Mouse (Mus musculus) kidney, postnatal 25 days (tissue): ENCODE results near the gene Rbm38.

ENCODE experiments used
- DNase-seq, 2 experiments: peaks; one replicate each; pipeline ENCODE4 v3.0.0; 2021; ENCODE audit warnings: mixed read lengths in 2 of 2

Gene Rbm38

DNA sequence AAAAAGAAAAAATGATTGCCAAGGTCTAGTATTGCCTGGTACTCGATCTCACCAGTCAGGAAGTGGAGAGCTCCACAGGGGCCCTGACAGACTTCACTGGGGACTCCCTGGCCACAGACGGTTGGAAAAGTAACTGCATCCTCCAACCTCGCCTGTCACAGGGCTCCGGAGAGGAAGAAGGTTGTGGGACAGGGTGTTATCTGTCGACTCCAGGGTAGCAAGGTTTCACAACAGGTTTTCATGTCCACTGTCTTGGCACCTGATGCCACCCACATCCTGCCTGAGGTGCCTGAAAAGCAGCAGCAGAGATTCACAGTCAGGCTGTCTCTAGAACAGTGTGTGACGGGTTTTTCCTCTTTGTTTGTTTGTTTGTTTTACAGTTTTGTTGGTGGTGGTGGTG, 2.4 kb upstream of the Rbm38 start:
- DNase-seq = no peak

DNA sequence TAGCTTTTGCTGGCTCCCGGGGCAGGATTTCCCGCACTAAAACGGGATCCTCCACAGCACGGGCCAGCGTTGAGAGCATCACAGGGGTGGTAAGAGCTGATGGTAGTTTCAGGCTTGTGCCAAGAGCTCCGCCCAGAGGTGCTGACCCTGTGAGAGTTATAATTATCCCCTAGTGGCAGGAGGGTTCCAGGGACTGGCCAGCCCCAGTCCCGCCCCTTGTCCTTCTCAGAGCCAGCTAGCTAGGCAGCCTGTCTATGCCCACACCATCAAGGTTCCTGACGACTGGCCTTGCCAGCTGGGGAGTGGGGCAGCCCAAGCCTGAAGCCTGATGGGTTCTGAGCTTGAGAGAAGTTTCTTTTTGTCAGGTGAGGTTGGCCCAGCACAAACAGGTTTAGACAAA, 1.7 kb upstream of the Rbm38 start:
- peak; percentile 33 to 69 for DNase-seq

DNA sequence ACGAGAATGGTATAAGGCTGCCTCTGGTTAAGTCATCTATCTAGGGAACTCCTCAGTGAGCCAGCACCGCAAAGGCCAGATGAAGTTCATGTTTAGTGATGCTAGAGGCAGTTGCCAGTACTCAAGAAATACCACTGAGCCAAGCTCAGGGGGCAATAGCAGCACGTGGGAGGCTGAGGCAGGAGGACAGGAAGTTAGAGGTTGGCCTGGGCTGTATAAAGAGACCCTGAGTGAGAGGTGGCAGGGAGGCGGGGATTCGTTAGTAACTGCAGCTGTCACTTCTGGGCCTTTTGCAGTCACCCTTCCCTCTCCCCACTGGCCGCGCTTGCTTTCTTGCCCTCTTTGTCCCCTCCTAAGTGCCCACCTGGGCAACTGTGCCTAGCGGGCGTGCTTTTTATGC, 976 bp upstream of the Rbm38 start:
- DNase-seq = no peak

DNA sequence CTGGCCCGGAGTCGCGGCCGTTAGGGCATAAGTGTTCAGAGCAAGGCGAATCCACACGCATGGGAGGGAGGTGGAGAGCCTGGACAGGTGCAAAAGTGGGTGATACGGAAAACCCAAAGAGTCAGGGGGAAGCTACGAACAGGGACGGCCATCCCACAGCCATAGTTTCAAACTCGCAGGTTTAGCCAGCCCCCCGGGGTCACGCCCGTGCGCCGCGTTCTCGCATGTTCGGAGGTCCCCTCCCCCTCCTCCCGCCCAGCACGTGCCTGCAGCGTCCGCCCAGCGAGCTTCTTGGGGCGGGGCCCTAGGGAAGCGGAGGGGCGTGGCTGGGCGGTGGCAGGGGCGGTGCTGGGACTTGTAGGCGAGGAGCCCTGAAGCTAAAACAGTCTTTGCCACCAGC, 508 bp upstream of the Rbm38 start:
- peak; percentile 94 to 95 for DNase-seq

DNA sequence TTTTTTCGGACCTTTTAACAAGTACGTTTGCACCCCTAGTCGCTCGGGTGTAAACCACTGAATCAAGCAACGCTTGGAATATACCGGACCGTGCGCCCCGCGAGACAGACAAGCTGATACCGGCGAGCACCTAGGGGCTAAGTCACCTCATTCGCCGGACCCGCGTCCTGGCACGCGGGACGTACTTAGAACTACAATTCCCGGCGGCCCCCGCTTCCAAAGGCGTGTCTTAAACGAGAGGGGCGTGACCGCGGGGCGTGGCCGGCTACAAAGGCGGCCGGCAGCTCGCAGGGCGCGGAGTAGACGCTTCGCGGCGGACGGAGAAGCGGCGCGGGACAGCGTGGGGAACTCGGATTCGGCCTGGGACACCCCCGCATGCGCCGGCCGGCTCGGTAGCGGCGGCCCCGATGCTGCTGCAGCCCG, 1.3 kb downstream of the Rbm38 start:
- DNase-seq = peak; percentile 95 to 97

DNA sequence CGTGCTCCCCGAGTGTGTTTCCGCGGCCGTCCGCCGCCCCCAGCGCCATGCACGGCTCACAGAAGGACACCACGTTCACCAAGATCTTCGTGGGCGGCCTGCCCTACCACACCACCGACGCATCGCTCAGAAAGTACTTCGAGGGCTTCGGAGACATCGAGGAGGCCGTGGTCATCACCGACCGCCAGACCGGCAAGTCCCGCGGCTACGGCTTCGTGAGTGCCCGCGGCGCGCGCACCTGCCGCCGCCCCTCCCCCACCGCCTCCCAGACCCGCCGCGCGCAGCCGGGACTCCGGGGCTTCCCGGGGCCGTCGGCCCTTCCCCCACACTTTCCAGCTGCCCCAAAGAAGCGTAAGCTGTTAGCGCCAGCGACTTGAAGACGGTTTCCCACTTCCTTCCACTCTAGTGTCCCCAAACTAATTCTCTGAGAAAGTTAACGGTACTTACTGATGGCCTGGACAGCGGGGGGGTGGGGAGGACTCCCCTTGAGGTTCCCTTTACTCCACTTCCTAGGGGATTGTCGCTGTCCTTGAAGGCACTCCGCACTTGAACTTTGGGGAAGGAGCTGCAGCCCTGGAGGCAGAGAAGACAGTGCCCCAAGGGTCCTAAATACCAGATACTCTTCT, 1.9 kb downstream of the Rbm38 start:
- peak; percentile 22 to 51 for DNase-seq

DNA sequence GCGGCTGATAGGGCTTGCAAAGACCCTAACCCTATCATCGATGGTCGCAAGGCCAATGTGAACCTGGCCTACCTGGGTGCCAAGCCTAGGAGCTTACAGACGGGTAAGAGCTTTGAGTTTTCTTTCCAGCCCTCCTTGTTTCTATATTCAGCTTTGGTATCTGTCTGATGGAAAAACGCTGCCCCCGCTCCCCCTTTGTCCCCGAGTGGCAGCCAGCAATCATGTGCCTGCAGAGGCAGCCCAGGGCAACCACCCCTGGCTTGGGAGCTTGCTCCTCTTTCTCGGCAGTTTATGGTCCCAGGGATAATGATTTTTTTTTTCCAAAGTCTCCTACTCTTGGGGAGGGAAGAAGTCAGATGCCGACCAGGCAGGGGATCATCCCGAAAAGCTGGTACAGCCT, 2.5 kb downstream of the Rbm38 start:
- DNase-seq = no peak

DNA sequence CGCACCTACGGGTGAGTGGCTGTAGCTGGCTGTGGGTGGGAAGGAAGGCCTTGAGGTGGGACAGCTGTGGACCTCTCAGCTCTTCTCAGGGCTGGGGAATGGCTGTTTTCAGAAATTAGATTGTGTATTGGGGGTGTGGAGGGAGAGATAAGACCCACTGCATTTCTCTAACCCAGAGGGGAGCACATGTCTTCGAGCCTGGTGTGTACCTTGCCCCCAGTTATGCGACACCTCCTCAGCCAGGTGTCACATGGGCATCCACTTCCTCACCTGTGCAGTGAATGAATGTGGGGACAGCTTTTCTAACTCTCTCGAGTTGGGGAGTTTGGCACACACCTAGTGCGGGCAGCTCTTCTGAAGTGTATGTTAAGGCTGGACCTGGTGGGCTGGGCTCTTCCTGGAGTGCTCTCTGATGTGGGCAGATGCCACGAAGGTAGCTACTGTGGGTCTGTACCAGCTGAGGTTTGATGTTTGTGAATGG, 3.1 kb downstream of the Rbm38 start:
- DNase-seq = no peak

DNA sequence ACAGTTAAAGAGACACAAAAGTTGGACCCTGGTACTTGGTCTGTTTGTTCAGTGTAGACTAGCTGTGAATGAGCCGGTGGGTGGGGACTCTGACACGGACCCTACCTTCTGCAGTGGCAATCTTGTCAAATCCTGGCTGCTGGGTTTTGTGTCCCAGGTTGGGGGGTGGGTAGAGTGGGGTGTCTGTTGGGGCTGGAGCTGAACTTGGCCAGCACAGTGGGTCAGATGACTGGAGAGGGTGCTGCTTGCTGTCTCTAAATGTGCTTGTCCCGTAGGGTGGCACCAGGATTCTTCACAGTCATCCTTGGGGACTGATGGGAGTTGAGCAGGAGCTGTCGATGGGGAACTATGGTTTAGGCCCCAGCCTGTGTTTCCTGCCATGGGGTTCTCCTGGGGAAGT, 3.7 kb downstream of the Rbm38 start:
- no peak for DNase-seq

DNA sequence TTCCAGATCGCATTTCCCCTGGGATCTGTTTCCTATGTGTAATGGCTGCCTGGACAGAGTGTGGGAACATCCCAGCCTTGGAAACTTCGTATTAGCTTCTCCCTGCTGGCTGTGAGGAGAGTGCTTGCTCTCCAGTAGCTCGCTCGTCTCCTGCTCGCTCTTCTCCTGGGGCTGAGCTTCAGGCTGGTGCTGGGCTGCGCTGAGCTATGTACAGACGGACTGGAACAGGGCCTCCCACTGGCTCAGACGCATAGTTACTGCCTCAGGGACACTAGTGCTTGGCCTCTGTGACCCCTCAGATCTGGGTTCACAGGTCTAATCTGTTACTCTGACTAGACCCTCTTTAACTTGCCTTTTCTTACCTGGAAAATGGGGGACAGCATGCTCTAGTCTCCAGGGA, 4.1 kb downstream of the Rbm38 start:
- no peak for DNase-seq

- DNase-seq = no peak
These were observed 4.6 kb downstream of the Rbm38 start for GRCm38 (mm10) chr2:173024938-173025337.

DNA sequence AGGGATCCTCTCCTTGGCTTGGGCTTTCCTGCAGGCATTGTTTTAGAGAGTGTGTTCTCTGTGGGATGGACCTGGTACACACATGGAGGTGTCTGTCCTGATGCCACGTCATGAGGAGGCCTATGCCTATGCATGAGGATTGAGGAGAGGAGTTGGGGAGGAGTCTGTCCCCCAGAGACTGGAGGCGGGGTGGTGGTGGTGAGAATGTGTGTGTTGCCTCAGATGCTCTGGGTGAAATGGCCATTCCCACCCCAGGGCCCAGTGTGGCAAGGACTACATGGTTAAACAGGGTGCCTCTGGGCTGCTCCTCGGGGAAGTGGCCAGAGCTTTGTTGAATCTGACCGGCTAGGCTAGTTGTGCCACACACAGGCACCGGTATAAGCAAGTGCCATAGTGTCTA, 6.0 kb downstream of the Rbm38 start:
- no peak for DNase-seq

- DNase-seq = no peak
These were observed 6.4 kb downstream of the Rbm38 start for GRCm38 (mm10) chr2:173026688-173027131.

DNA sequence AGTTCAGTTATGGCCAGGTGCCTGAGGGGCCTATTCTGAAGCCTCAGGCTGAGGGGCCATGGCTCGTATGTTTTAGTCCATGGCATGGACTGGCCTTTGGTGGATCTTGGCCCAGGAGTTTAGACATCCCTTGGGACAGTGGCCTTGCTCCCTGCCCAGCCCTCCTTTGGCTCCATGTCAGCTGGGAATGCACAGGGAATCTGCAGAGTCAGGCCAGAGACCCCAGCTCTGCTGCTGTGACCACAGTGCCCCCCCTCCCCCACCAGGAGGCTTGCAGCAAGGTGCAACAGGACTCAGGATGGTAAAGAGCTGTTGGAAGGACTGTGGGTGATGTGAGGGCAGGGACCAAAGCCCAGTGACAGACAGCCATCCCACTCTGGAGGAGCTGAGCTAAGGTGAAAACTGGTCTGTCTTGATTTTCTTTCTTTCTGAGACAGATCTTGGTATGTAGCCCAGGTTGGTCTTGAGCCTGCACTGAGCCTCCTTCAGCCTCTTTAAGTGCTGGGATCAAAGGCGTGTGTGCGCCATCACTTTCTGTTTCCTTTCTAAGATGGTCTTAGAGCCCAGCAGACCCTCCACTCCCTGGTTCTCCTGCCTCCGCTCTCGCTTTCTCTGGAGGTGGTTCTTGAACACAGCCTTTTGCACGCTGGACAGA, 7.0 kb downstream of the Rbm38 start:
- DNase-seq = no peak

DNA sequence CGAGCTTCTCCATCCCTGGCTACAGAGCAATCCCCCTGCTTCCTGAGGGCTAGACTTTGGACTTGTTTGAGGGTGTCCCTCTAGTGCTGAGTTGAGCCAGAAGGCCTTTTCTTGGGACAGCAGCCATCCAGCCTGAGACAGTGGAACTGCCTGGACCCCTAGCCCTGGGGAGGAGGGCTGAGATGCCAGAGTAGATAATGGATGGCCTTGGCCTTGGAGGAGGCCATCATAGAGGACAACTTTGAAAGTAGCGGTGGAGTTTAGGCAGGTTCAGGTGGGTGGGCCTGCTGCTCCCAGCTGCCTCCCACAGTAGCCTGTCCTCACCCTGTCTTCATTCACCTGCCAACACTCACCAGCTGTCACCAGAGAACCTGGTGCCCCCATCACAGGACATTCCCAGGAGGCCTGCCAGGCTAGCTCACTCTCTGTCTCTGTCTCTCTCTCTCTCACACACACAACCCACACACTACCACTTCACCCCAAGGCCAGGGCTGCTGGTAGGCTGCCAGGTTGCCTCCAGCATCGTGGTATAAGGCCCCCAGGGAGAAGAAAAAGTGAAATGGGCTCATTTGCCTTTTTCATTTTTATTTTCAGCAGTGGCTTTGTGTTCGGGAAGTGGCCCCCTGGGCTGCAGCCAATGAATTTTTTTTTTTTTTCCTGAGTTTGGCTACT, 7.7 kb downstream of the Rbm38 start:
- DNase-seq = no peak

DNA sequence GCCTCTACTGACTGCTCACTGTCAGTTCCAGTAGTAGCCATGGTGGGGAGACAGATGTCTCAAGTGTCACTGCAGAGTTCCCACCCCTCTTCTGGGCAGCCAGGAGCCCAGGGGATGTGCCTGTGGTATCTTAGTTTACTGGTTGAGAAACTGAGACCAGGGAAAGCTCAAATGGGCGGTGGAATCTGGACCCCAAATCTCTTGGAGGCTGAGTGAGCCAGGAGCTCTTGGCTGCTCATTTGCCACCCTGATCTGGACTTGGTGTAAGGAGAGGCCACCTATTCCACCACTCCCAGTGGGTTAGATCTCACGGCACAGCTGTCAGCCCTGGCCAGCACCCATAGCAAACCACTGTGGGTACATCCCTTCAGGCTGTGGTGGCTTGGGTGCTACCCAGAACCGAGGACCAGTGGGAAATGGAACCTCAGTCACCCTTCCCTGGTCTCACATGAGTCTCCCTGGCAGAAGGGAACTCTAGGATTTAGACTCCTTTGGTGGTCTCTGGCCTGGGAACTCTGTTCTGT, 8.3 kb downstream of the Rbm38 start:
- DNase-seq = no peak

DNA sequence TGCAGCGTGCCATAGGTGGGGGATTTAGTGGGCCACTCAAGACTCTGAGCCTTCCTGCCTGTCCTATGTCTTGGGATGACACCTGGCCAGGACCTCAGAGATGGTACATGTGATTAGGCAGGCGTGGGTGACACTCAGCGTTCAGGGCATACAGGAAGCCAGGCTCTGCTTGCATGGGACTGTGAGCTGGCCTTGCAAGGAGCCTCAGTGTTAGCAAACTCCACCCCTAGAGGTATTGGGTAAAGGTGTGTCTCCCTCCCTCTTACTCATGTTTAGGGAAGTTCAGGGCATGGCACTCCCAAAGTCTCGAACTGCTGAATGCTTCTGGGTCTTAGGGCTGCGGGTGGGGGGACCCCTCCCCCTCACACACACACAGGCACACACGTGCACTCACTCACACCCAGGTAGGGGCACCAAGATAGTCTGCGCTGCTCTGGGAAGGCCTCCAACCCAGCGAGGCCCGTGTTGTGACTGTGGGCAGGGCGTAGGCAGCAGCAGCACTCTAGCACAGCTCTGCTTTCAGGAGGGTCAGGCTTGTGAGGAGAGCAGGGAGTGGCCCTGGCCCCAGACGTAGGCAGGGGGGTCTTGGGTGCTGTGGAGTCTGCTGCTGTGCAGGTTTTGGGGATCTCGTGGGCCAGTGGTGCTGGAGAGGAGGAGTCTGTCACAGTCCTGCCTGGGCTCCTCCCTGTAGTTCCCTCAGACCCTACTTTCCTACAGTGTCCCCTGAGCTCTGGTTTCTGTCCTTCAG, 10.5 kb downstream of the Rbm38 start:
- no peak for DNase-seq

DNA sequence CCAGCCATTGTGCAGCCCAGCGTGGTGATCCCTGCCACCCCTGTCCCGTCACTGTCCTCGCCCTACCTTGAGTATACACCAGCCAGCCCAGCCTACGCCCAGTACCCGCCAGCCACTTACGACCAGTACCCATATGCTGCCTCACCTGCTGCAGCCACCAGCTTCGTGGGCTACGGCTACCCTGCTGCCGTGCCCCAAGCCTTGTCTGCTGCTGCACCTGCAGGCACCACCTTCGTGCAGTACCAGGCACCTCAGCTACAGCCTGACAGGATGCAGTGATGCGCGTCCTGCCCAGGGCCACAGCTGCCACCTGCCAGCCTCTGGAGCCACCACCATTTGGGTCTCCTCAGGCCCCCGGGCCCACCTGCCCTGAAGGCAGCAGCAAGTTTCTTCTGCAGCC, 13.2 kb downstream of the Rbm38 start:
- no peak for DNase-seq

- no peak for DNase-seq
These were observed 14.7 kb downstream of the Rbm38 start for GRCm38 (mm10) chr2:173034998-173035397.

- no peak for DNase-seq
These were observed 15.4 kb downstream of the Rbm38 start for GRCm38 (mm10) chr2:173035653-173036052.

- no peak for DNase-seq
These were observed 15.8 kb downstream of the Rbm38 start for GRCm38 (mm10) chr2:173036055-173036454.

GRCm38 (mm10) chr2:173036611-173037010, 16.3 kb downstream of the Rbm38 start:
- DNase-seq = no peak

DNA sequence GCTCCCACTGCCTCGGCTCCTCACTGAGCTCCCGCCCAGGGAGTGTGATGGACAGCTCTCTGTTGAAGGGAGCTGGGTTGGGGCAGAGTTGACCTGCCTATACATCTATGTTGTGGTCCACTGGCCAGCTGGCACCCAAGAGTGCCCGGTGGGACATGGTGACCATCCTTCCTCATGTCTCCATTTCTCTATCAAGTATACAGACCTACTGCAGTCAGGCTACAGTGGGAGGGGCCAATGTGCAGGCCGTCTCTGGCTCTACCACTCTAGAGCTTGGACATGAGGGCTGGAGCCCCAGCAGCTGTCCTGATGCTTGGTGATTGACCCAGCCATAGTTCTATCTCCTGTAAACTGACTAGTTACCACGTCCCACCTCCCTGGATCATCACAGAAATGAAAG, 17.0 kb downstream of the Rbm38 start:
- DNase-seq = no peak
